Mouse (Mus musculus) forebrain, embryonic 14.5 days (tissue): ENCODE measurements around the gene Nectin2. TPM values are rescaled to one million over a fixed set of nuclear protein-coding genes. Genes with fewer than 3 reads are reported as not detected.

Source experiments
- ATAC-seq: fragments of 200-750 bp; cut with Nextera tagmentation; 2 replicates; pipeline ENCODE4 v1.8.0; 2017; ENCODE audit warnings: mild to moderate bottlenecking, moderate library complexity
- DNase-seq: peaks from one replicate; pipeline ENCODE4 v3.0.0-alpha.2; 2015; ENCODE audit warnings: low spot score
- H3K27ac ChIP-seq: fragments of 300-500 bp; sonication (generic); 2 replicates; pipeline ENCODE4 v1.5.1; 2014; ENCODE audit warnings: low read depth, mild to moderate bottlenecking, control low read depth, low read length, moderate library complexity
- H3K27me3 ChIP-seq: fragments of 300-500 bp; sonication (generic); replicated peaks from 2 replicates; pipeline ENCODE4 v1.6.1; 2014; ENCODE audit warnings: low read length, control low read depth, mixed read lengths; ENCODE audit not compliant: control insufficient read depth, insufficient read depth
- H3K36me3 ChIP-seq: fragments of 300-500 bp; sonication (generic); 2 replicates; pipeline ENCODE4 v1.6.1; 2014; ENCODE audit warnings: low read length, control low read depth; ENCODE audit not compliant: control insufficient read depth, insufficient read depth
- H3K4me1 ChIP-seq: fragments of 300-500 bp; sonication (generic); 2 replicates; pipeline ENCODE4 v1.6.1; 2014; ENCODE audit warnings: antibody characterized with exemption, low read length, control low read depth; ENCODE audit not compliant: control insufficient read depth, insufficient read depth
- H3K4me2 ChIP-seq: fragments of 300-500 bp; sonication (generic); 2 replicates; pipeline ENCODE4 v1.6.1; 2014; ENCODE audit warnings: mild to moderate bottlenecking, control low read depth, low read length
- H3K4me3 ChIP-seq: fragments of 300-500 bp; sonication (generic); 2 replicates; pipeline ENCODE4 v1.5.1; 2014; ENCODE audit warnings: low read depth, low read length, control low read depth
- H3K9ac ChIP-seq: fragments of 300-500 bp; sonication (generic); 2 replicates; pipeline ENCODE4 v1.6.1; 2014; ENCODE audit warnings: mild to moderate bottlenecking, low read length, control low read depth, moderate library complexity
- H3K9me3 ChIP-seq: fragments of 300-500 bp; sonication (generic); replicated peaks from 2 replicates; pipeline ENCODE4 v1.6.1; 2016; ENCODE audit warnings: low read length, control low read depth, mixed read lengths; ENCODE audit not compliant: control insufficient read depth
- WGBS: fragments of 180-500 bp; shearing (Covaris S2); extraction: QIAGEN DNeasy Blood & Tissue Kit; methylation state at CpG from one replicate; pipeline ENCODE4 v1.1.7; 2014; 5-methylcytosine and 5-hydroxymethylcytosine counted together
- polyA plus RNA-seq: library from polyadenylated mRNA; unstranded; fragments of >200 nt; fragmentation: Nextera tagmentation; extraction: Ambion mirVana; gene quantifications from 2 replicates; pipeline ENCODE4 v1.2.1, GENCODE M21; 2014

Gene Nectin2
- polyA plus RNA-seq, 1 experiment from 2014 or later = 33.0 TPM

DNA sequence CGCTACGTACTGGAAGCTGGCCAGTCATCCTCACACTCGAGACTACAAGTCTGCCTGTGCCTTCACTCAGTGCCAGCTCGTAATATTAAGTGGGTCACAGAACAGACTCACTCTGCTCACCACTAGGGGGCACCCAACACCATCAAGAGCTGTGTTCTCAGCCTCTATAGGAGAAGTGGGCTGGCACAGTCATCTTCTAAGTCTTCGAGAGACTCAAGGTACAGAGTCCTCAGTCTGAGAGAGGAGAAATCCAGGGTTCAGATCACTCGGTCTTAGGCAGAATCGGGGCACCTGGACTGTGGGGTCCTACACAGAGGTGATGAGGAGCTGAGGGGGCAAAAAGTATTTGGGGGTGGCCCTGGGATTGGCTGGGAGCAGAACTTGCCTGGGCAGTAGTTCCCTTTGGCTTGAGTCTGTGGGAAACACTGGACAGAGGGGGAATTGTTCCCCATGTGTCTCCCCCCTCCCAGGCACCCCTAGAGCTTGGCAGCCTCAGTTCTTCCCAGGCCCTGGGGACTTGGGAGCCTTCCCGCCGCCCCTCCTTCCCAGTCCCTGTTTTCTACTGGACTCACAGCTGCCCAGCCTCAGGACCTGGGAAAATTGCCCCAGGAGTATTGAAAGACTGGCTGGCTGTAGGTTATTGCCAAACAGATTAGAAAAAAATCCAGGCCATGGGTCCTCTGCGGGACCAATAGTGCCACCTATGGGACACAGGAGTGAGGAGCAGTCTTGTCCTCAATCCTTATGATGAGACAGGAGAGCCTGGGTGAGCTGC is 81.1 kb downstream of the Nectin2 start:
- WGBS = 8% methylated on average over 10 of the region's 10 CpGs
- H3K9ac ChIP-seq = no peak overlapping the region
- DNase-seq = peak; percentile 96
- H3K27me3 ChIP-seq = no peaks in the 10 kb centered on the region
- 0 out of 2 replicates have a peak overlapping the region, but pooled peaks have one; percentile 35 for H3K27ac ChIP-seq
- H3K36me3 ChIP-seq = no peaks in the 10 kb centered on the region
- no peaks in the 10 kb centered on the region for H3K9me3 ChIP-seq
- no peak overlapping the region for H3K4me2 ChIP-seq
- peaks cover 4% of the 10 kb centered on the region for H3K4me1 ChIP-seq
- ATAC-seq = peak; percentile 70
- no peak overlapping the region for H3K4me3 ChIP-seq

DNA sequence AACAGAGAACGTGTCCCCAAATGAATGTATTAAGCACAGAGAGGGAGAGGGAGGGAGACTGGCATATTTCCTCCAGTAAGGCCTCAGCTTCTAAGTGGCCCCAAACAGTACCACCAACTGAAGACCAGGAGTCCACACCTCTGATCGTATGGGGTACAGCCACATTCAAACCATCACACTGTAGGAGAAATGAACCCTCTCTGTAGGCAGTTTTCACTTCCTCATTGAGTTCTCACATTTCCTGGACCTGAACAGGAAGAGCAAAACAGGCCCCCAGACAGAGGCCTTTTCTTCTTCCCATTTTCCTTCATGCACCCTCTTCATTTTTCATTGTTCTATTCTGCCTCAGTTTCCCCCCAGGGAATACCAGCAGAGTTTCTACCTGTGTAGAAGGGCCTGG is 82.8 kb downstream of the Nectin2 start:
- Histone ChIP-seq H3K4me2 (no peak overlapping the region), H3K4me1 (peaks cover 12% of the 10 kb centered on the region), H3K36me3 (0 out of 2 replicates have a peak, but pooled peaks cover 3% of the 10 kb centered on the region), H3K9ac (no peak overlapping the region), H3K27ac (no peak overlapping the region), H3K4me3 (no peak overlapping the region), H3K9me3 (no peaks in the 10 kb centered on the region), H3K27me3 (no peaks in the 10 kb centered on the region)
- WGBS = 75% methylated on average over 2 of the region's 2 CpGs
- DNase-seq (no peak), ATAC-seq (no peak)

DNA sequence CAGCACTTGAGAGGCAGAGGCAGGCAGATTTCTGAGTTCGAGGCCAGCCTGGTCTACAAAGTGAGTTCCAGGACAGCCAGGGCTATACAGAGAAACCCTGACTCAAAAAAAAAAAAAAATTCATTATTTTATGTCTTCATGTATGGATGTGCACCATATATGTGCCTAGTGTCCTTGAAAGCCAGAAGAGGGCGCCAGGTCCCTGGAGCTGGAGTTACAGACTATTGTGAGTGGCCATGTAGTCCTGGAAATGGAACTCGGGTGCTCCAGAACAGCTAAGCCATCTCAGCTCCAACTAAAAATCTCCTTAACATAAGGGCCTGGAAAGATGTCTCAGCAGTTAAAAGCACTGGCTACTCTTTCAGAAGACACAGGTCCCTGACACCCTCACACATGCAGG is 83.5 kb downstream of the Nectin2 start:
- Histone ChIP-seq H3K4me2 (no peak overlapping the region), H3K36me3 (0 out of 2 replicates have a peak, but pooled peaks cover 8% of the 10 kb centered on the region), H3K9ac (no peak overlapping the region), H3K27ac (no peak overlapping the region), H3K4me1 (peaks cover 12% of the 10 kb centered on the region), H3K27me3 (no peaks in the 10 kb centered on the region), H3K4me3 (no peak overlapping the region), H3K9me3 (no peaks in the 10 kb centered on the region)
- 70% methylated on average over 3 of the region's 3 CpGs for WGBS
- DNase-seq (no peak), ATAC-seq (no peak)

Other genes with a start within 250 kb of the Nectin2 start
- 2.1 and 2.3 TPM in 2 replicates for gene Bloc1s3, start 242.1 kb downstream of the Nectin2 start, polyA plus RNA-seq
- 34.2 and 42.5 TPM in 2 replicates for gene Trappc6a, start 242.1 kb downstream of the Nectin2 start, polyA plus RNA-seq
- gene Nkpd1, start 232.6 kb downstream of the Nectin2 start, polyA plus RNA-seq = 0.36 and 0.57 TPM in 2 replicates
- gene Ppp1r37, start 187.4 kb downstream of the Nectin2 start, polyA plus RNA-seq = 12.6 and 13.5 TPM in 2 replicates
- 0.15 TPM in 1 of 2 replicates, not detected in the other for gene Zfp296, start 173.2 kb downstream of the Nectin2 start, polyA plus RNA-seq
- 134 and 146 TPM in 2 replicates for gene Gemin7, start 172.9 kb downstream of the Nectin2 start, polyA plus RNA-seq
- gene Clasrp, start 146.0 kb downstream of the Nectin2 start, polyA plus RNA-seq = 27.1 and 40.1 TPM in 2 replicates
- 2.8 and 3.0 TPM in 2 replicates for gene Relb, start 121.0 kb downstream of the Nectin2 start, polyA plus RNA-seq
- gene Clptm1, start 85.5 kb downstream of the Nectin2 start, polyA plus RNA-seq = 86.4 and 94.9 TPM in 2 replicates
- not detected in 2 replicates for gene Apoc2, start 72.5 kb downstream of the Nectin2 start, polyA plus RNA-seq
- gene Gm44805, start 69.1 kb downstream of the Nectin2 start, polyA plus RNA-seq = not detected in 2 replicates
- not detected in 2 replicates for gene Apoc4, start 69.0 kb downstream of the Nectin2 start, polyA plus RNA-seq
- 1.0 and 1.4 TPM in 2 replicates for gene Apoc1, start 57.8 kb downstream of the Nectin2 start, polyA plus RNA-seq
- gene Apoe, start 51.3 kb downstream of the Nectin2 start, polyA plus RNA-seq = 261 and 304 TPM in 2 replicates
- 86.3 and 109 TPM in 2 replicates for gene Tomm40, start 35.0 kb downstream of the Nectin2 start, polyA plus RNA-seq
- 5.8 and 7.6 TPM in 2 replicates for gene Bcam, start 20.5 kb upstream of the Nectin2 start, polyA plus RNA-seq
- not detected in 2 replicates for gene Cblc, start 46.3 kb upstream of the Nectin2 start, polyA plus RNA-seq
- gene Bcl3, start 72.3 kb upstream of the Nectin2 start, polyA plus RNA-seq = 0.75 TPM in 1 of 2 replicates, not detected in the other
- 5.6 and 7.1 TPM in 2 replicates for gene Gm19345, start 101.5 kb upstream of the Nectin2 start, polyA plus RNA-seq
- gene Ceacam16, start 110.8 kb upstream of the Nectin2 start, polyA plus RNA-seq = not detected in 2 replicates
- not detected in 2 replicates for gene Ceacam19, start 137.5 kb upstream of the Nectin2 start, polyA plus RNA-seq
- 3.2 and 5.0 TPM in 2 replicates for gene Pvr, start 170.7 kb upstream of the Nectin2 start, polyA plus RNA-seq
- not detected in 2 replicates for gene Igsf23, start 200.3 kb upstream of the Nectin2 start, polyA plus RNA-seq
- not detected in 2 replicates for gene Ceacam20, start 214.9 kb upstream of the Nectin2 start, polyA plus RNA-seq
- not detected in 2 replicates for gene Nlrp9b, start 241.0 kb upstream of the Nectin2 start, polyA plus RNA-seq